Mouse (Mus musculus) limb, embryonic 11.5 days (tissue): ENCODE data around the gene Mcmbp. TPM values are rescaled to one million over a fixed set of nuclear protein-coding genes. Genes with fewer than 3 reads are reported as not detected.
A peak's percentile ranks its signal among the peaks of the same experiment; 100 is the strongest.

Experiments
- ATAC-seq: fragments of 200-750 bp; cut with Nextera tagmentation; 2 replicates; pipeline ENCODE4 v1.8.0; 2017; ENCODE audit warnings: low read depth; ENCODE audit not compliant: insufficient number of reproducible peaks, low FRiP score, low TSS enrichment
- DNase-seq: peaks from one replicate; pipeline ENCODE4 v3.0.0-alpha.2; 2015; ENCODE audit warnings: low spot score
- H3K27ac ChIP-seq: fragments of 300-500 bp; sonication (generic); replicated peaks from 2 replicates; pipeline ENCODE4 v1.5.1; 2014; ENCODE audit warnings: low read depth, mild to moderate bottlenecking, low read length
- H3K27me3 ChIP-seq: fragments of 300-500 bp; sonication (generic); 2 replicates; pipeline ENCODE4 v1.6.1; 2014; ENCODE audit warnings: mild to moderate bottlenecking, low read length, mixed read lengths; ENCODE audit not compliant: control insufficient read depth, insufficient read depth
- H3K36me3 ChIP-seq: fragments of 300-500 bp; sonication (generic); 2 replicates; pipeline ENCODE4 v1.6.1; 2014; ENCODE audit warnings: mild to moderate bottlenecking, low read length, moderate library complexity, mixed read lengths; ENCODE audit not compliant: control insufficient read depth, insufficient read depth
- H3K4me1 ChIP-seq: fragments of 300-500 bp; sonication (generic); 2 replicates; pipeline ENCODE4 v1.6.1; 2014; ENCODE audit warnings: low read length, mixed read lengths; ENCODE audit not compliant: control insufficient read depth, insufficient read depth
- H3K4me2 ChIP-seq: fragments of 300-500 bp; sonication (generic); 2 replicates; pipeline ENCODE4 v1.6.1; 2014; ENCODE audit warnings: low read depth, mild to moderate bottlenecking, moderate library complexity; ENCODE audit not compliant: severe bottlenecking
- H3K4me3 ChIP-seq: fragments of 300-500 bp; sonication (generic); 2 replicates; pipeline ENCODE4 v1.5.1; 2014; ENCODE audit warnings: low read depth, low read length
- H3K9ac ChIP-seq: fragments of 300-500 bp; sonication (generic); 2 replicates; pipeline ENCODE4 v1.6.1; 2014; ENCODE audit warnings: mild to moderate bottlenecking, low read length
- H3K9me3 ChIP-seq: fragments of 300-500 bp; sonication (generic); 2 replicates; pipeline ENCODE4 v1.6.1; 2016; ENCODE audit warnings: low read length; ENCODE audit not compliant: control insufficient read depth
- WGBS: fragments of 180-500 bp; shearing (Covaris S2); extraction: QIAGEN DNeasy Blood & Tissue Kit; methylation state at CpG from one replicate; pipeline ENCODE4 v1.1.7; 2014; 5-methylcytosine and 5-hydroxymethylcytosine counted together
- polyA plus RNA-seq: library from polyadenylated mRNA; unstranded; fragments of >200 nt; fragmentation: Nextera tagmentation; extraction: Ambion mirVana; gene quantifications from 2 replicates; pipeline ENCODE4 v1.2.1, GENCODE M21; 2014

The Mcmbp gene
- polyA plus RNA-seq, 1 experiment from 2014 or later: 82.6 TPM

DNA sequence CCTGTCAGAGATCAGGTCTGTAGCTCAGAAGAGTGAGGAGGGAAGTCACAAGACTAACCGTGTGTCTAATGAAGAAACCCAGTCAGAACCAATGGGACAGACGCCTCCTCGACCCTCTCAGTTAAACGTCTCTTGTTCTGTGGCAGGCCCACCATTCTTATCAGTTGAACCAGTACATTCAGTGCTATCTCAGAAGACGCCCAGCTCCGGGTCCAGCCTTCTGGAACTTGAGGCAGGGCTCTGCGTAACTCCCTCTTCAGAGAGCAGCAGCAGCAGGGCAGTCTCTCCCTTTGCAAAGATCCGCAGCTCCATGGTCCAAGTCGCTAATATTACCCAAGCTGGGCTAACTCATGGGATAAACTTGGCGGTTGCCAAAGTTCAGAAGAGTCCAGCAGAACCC lies 45.4 kb downstream of the Mcmbp start:
- 90% methylated on average over 10 of the region's 10 CpGs for WGBS
- no peak for ATAC-seq
- H3K9me3 ChIP-seq: no peaks in the 10 kb centered on the region
- no peaks in the 10 kb centered on the region for H3K4me1 ChIP-seq
- no peak overlapping the region for H3K4me2 ChIP-seq
- H3K36me3 ChIP-seq: peaks cover 8% of the 10 kb centered on the region; the same call in 1 of the 2 replicates
- H3K9ac ChIP-seq: no peak overlapping the region
- DNase-seq: no peak
- H3K27ac ChIP-seq: no peak overlapping the region
- H3K4me3 ChIP-seq: no peak overlapping the region
- H3K27me3 ChIP-seq: no peaks in the 10 kb centered on the region

- no peak overlapping the region for H3K4me3 ChIP-seq
- WGBS: 92% methylated on average over 7 of the region's 7 CpGs
- H3K4me2 ChIP-seq: no peak overlapping the region
- no peak for ATAC-seq
- H3K9me3 ChIP-seq: peaks cover 3% of the 10 kb centered on the region; the same call in 1 of the 2 replicates
- H3K27ac ChIP-seq: no peak overlapping the region
- no peaks in the 10 kb centered on the region for H3K4me1 ChIP-seq
- peaks cover 3% of the 10 kb centered on the region; the same call in 1 of the 2 replicates for H3K36me3 ChIP-seq
- DNase-seq: no peak
- H3K9ac ChIP-seq: no peak overlapping the region
- no peaks in the 10 kb centered on the region for H3K27me3 ChIP-seq
These were observed 48.1 kb downstream of the Mcmbp start for GRCm38 (mm10) chr7:128692163-128692562.

- Histone ChIP-seq H3K27ac (no peak overlapping the region), H3K4me1 (no peaks in the 10 kb centered on the region), H3K9me3 (peaks cover 3% of the 10 kb centered on the region; the same call in 1 of the 2 replicates), H3K4me2 (no peak overlapping the region), H3K9ac (no peak overlapping the region), H3K36me3 (peaks cover 3% of the 10 kb centered on the region; the same call in 1 of the 2 replicates), H3K4me3 (no peak overlapping the region), H3K27me3 (no peaks in the 10 kb centered on the region)
- 83% methylated on average over 7 of the region's 7 CpGs for WGBS
- no peak for ATAC-seq
- DNase-seq: no peak
These were observed 49.5 kb downstream of the Mcmbp start for GRCm38 (mm10) chr7:128690796-128691195.

DNA sequence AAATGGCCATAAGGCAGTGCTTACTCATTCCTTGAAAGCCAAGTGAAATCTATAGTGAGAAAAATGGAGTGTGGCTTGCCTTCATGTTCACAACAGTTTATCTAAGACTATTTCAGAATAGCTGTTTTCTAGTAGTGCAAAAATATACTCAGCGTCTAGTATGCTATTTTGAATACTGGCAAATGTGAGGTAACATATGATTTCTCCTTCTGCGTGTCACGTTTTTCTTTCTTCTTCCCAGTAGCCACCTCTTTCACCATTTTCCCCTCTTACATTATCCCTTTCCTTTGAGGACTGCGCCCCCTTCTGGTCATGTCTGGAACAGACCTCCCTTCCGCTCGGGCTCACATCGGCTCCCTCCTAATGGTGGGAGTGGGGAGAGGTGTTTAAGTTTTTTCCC lies 50.2 kb downstream of the Mcmbp start:
- H3K36me3 ChIP-seq: peaks cover 7% of the 10 kb centered on the region; the same call in 1 of the 2 replicates
- H3K27ac ChIP-seq: no peak overlapping the region
- no peaks in the 10 kb centered on the region for H3K4me1 ChIP-seq
- peaks cover 3% of the 10 kb centered on the region; the same call in 1 of the 2 replicates for H3K9me3 ChIP-seq
- DNase-seq (peak; percentile 89), ATAC-seq (no peak)
- H3K9ac ChIP-seq: no peak overlapping the region
- no peak overlapping the region for H3K4me3 ChIP-seq
- no peak overlapping the region for H3K4me2 ChIP-seq
- H3K27me3 ChIP-seq: no peaks in the 10 kb centered on the region
- WGBS: 21% methylated on average over 7 of the region's 7 CpGs

DNA sequence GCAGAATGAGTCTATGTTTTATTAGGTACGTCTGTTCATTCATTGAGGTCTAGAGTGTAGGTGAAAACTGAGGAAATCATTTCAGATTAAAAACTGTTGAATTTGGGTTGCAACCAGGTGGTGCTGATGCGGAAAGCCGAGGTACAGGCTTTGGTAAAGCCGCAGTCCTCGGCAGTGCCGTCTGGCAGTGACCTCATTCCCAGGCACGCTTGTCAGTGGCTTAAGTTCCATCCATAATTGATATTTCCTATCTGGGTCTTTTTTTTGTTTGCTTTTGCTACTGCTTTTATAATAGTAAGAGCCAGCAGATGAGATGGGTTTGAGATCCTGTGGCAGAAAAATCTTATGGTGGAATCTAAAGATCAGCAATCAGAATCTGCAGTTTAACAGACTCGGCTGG lies 50.9 kb downstream of the Mcmbp start:
- Histone ChIP-seq H3K4me2 (no peak overlapping the region), H3K36me3 (peaks cover 7% of the 10 kb centered on the region; the same call in 1 of the 2 replicates), H3K4me3 (no peak overlapping the region), H3K4me1 (no peaks in the 10 kb centered on the region), H3K9me3 (peaks cover 3% of the 10 kb centered on the region; the same call in 1 of the 2 replicates), H3K27ac (no peak overlapping the region), H3K27me3 (no peaks in the 10 kb centered on the region), H3K9ac (no peak overlapping the region)
- no peak for DNase-seq
- no peak for ATAC-seq
- 84% methylated on average over 8 of the region's 8 CpGs for WGBS

- ATAC-seq (peak; percentile 78), DNase-seq (peak; percentile 75)
- WGBS: 47% methylated on average over 56 of the region's 56 CpGs
- peaks cover 3% of the 10 kb centered on the region; the same call in 1 of the 2 replicates for H3K9me3 ChIP-seq
- H3K9ac ChIP-seq: peak overlapping the region; percentile 30; the same call in 1 of the 2 replicates
- H3K27ac ChIP-seq: no peak overlapping the region
- H3K36me3 ChIP-seq: peaks cover 7% of the 10 kb centered on the region; the same call in 1 of the 2 replicates
- H3K4me1 ChIP-seq: no peaks in the 10 kb centered on the region
- H3K27me3 ChIP-seq: no peaks in the 10 kb centered on the region
- H3K4me3 ChIP-seq: peak overlapping the region; percentile 21
- peak overlapping the region; percentile 76 for H3K4me2 ChIP-seq
These were observed 52.3 kb downstream of the Mcmbp start for GRCm38 (mm10) chr7:128687821-128688564.

- no peak for DNase-seq
These were observed 61.7 kb downstream of the Mcmbp start for GRCm38 (mm10) chr7:128678546-128678945.

GRCm38 (mm10) chr7:128672408-128673010 lies 67.8 kb downstream of the Mcmbp start:
- DNase-seq: peak; percentile 49
- Histone ChIP-seq H3K27ac (no peak overlapping the region), H3K9me3 (no peaks in the 10 kb centered on the region), H3K27me3 (no peaks in the 10 kb centered on the region), H3K36me3 (no peaks in the 10 kb centered on the region), H3K4me3 (no peak overlapping the region), H3K4me2 (peak overlapping the region; percentile 31; the same call in 1 of the 2 replicates), H3K9ac (0 out of 2 replicates have a peak overlapping the region, but pooled peaks have one; percentile 12), H3K4me1 (peaks cover 7% of the 10 kb centered on the region)
- WGBS: 11% methylated on average over 15 of the region's 15 CpGs
- no peak for ATAC-seq

More at GRCm38 (mm10) chr7:128678546-128678945, 61.7 kb downstream of the Mcmbp start:
- Histone ChIP-seq H3K4me2 (no peak overlapping the region), H3K27me3 (no peaks in the 10 kb centered on the region), H3K4me1 (no peaks in the 10 kb centered on the region), H3K36me3 (no peaks in the 10 kb centered on the region; the same call in 1 of the 2 replicates), H3K9me3 (no peaks in the 10 kb centered on the region), H3K27ac (no peak overlapping the region), H3K9ac (no peak overlapping the region), H3K4me3 (no peak overlapping the region)
- WGBS: 73% methylated on average over 3 of the region's 3 CpGs
- no peak for ATAC-seq
